Mouse (Mus musculus) liver, embryonic 16.5 days (tissue): Measurements from ENCODE around the gene Atp5mpl. TPM values are rescaled to one million over a fixed set of nuclear protein-coding genes. Genes with fewer than 3 reads are reported as not detected.
"Not testable (repeated sequence)": the region's sequence is repeated elsewhere in the genome, so short reads cannot be mapped to it uniquely, and the experiment has no call there.

Experiments
- ATAC-seq: fragments of 200-750 bp; cut with Nextera tagmentation; 2 replicates; pipeline ENCODE4 v1.8.0; 2017; ENCODE audit warnings: low read depth, mild to moderate bottlenecking, moderate number of reproducible peaks, moderate library complexity
- H3K27ac ChIP-seq: fragments of 300-500 bp; sonication (generic); 2 replicates; pipeline ENCODE4 v1.5.1; 2014; ENCODE audit warnings: mild to moderate bottlenecking, low read length
- H3K27me3 ChIP-seq: fragments of 300-500 bp; sonication (generic); 2 replicates; pipeline ENCODE4 v1.6.1; 2014; ENCODE audit warnings: low read depth, low read length, mixed read lengths; ENCODE audit not compliant: control insufficient read depth, insufficient read depth
- H3K36me3 ChIP-seq: fragments of 300-500 bp; sonication (generic); 2 replicates; pipeline ENCODE4 v1.6.1; 2014; ENCODE audit warnings: mild to moderate bottlenecking; ENCODE audit not compliant: control insufficient read depth, insufficient read depth
- H3K4me1 ChIP-seq: fragments of 300-500 bp; sonication (generic); 2 replicates; pipeline ENCODE4 v1.6.1; 2014; ENCODE audit warnings: low read depth, low read length, mixed read lengths; ENCODE audit not compliant: control insufficient read depth
- H3K4me2 ChIP-seq: fragments of 300-500 bp; sonication (generic); 2 replicates; pipeline ENCODE4 v1.6.1; 2014; ENCODE audit warnings: low read depth, low read length, mixed read lengths
- H3K4me3 ChIP-seq: fragments of 300-500 bp; sonication (generic); 2 replicates; pipeline ENCODE4 v1.5.1; 2014; ENCODE audit warnings: low read depth, mild to moderate bottlenecking, low read length
- H3K9ac ChIP-seq: fragments of 300-500 bp; sonication (generic); 2 replicates; pipeline ENCODE4 v1.6.1; 2014; ENCODE audit warnings: low read depth, low read length
- H3K9me3 ChIP-seq: fragments of 300-500 bp; sonication (generic); replicated peaks from 2 replicates; pipeline ENCODE4 v1.6.1; 2016; ENCODE audit warnings: low read length; ENCODE audit not compliant: control insufficient read depth
- WGBS: fragments of 180-500 bp; shearing (Covaris S2); extraction: QIAGEN DNeasy Blood & Tissue Kit; methylation state at CpG from one replicate; pipeline ENCODE4 v1.1.7; 2014; ENCODE audit not compliant: insufficient replicate concordance; 5-methylcytosine and 5-hydroxymethylcytosine counted together
- polyA plus RNA-seq: library from polyadenylated mRNA; unstranded; fragments of >200 nt; fragmentation: Nextera tagmentation; extraction: Ambion mirVana; gene quantifications from 2 replicates; pipeline ENCODE4 v1.2.1, GENCODE M21; 2015

Gene Atp5mpl
- polyA plus RNA-seq, 1 experiment from 2014 or later = 457 TPM

DNA sequence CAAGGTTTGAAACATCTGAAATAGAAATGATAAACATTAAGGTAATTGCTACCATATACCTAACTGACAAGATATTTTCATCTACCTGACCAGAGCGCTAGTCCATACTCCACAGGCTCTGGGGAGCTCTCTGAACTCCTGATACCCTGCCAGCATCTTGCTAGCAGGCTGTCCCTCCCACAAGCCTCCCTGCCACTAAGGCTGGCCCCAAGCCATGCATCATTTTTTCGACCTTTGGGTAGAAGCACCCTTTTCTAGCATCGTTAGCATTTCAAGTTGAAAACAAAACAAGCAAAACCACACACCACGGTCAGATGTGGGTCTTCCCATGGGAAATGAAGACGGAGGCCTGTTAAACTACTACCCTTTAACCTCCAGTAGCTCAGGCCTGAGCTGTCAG is 3.4 kb downstream of the Atp5mpl start:
- H3K9ac ChIP-seq = no peak overlapping the region
- ATAC-seq = no peak
- WGBS = 79% methylated on average over 5 of the region's 5 CpGs

DNA sequence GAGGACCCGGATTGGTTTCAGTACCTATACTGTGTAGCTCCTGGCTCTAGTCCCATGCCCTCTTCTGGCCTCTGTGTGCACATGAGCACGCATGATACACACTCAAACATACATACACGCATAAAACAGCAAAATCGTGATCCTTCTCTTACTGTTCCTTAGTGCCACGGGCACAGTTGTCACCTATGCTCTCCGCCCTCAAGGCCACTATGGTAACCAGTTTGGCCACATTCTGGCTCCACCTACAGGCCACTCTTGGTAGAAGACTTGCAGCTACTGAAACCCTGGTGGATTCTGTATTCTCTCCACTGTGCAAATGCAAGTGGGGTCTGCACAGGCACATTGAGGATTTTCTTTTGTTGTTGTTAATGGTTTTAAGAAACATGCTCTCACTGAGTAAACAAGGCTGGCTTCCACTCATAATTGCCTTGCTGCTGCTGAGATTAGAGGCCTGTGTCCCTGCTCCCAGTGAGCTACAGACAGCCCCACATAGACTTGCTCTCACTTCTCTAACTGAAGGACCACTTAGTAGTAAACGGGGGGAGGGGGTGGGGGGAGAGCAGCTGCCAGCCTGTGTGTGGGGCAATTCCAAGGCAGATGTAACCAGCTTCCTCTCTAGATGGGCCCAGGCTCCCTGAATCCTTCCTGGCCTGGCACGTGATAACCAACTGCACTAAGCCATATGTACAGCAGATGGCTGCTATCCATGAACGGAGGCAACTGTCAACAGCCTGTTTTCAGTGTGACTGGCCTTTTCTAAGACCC is 8.5 kb downstream of the Atp5mpl start:
- 25% methylated on average over 9 of the region's 9 CpGs for WGBS
- peak; percentile 35 for ATAC-seq
- Histone ChIP-seq H3K36me3 (peaks cover 19% of the 10 kb centered on the region), H3K9me3 (no peaks in the 10 kb centered on the region), H3K4me1 (no peaks in the 10 kb centered on the region; the same call in 1 of the 2 replicates), H3K4me3 (no peak overlapping the region), H3K9ac (no peak overlapping the region), H3K4me2 (no peak overlapping the region), H3K27ac (no peak overlapping the region), H3K27me3 (no peaks in the 10 kb centered on the region)

More for the DNA sequence above, 3.4 kb downstream of the Atp5mpl start:
- no peaks in the 10 kb centered on the region for H3K9me3 ChIP-seq
- H3K36me3 ChIP-seq = peaks cover 19% of the 10 kb centered on the region
- H3K4me2 ChIP-seq = no peak overlapping the region
- no peak overlapping the region for H3K27ac ChIP-seq
- H3K27me3 ChIP-seq = no peaks in the 10 kb centered on the region
- peaks cover 12% of the 10 kb centered on the region for H3K4me1 ChIP-seq
- H3K4me3 ChIP-seq = no peak overlapping the region

DNA sequence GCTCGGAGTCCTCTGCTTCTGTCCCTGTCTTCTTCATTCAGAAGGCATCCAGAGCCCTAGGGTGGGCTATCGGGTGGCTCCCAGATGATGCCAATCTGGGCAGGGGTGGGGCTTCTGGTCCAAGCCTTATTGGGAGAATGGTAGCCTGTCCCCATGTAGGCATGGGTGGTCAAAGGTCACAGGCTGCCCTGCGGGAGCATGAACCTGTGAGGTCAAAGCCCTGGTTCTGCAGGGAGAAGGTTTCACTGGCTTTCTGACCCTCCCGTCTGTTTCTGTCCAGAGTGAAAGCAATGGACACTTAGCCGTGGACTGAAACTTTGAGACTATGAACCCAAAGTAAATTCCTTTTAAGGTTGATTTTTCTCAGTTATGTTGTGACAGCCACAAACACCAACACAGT is 10.6 kb downstream of the Atp5mpl start:
- Histone ChIP-seq H3K36me3 (peaks cover 17% of the 10 kb centered on the region), H3K27me3 (no peaks in the 10 kb centered on the region), H3K4me3 (no peak overlapping the region), H3K9me3 (no peaks in the 10 kb centered on the region), H3K4me1 (peaks cover 2% of the 10 kb centered on the region; the same call in 1 of the 2 replicates), H3K9ac (no peak overlapping the region), H3K27ac (no peak overlapping the region), H3K4me2 (no peak overlapping the region)
- ATAC-seq = peak; percentile 26; the same call in 1 of the 2 replicates
- 64% methylated on average over 5 of the region's 5 CpGs for WGBS

DNA sequence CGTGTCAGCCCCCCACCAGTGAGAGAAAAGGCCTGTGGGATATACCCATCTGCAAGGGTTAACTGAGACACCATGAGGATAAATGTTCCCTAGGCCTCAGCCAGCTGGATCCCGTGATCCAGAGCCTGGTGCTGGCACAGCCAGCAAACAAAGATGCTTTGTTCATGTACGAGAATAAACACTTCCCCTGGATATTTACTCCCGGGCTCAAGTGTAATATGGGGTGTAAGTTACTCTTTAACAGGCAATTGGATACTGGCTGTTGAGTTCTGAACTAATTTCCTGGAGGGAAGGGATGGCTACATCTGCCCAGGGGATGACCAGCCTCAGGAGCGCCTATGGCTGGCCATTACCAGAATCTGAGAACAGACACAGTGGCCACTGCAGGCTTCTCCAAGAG is 15.1 kb downstream of the Atp5mpl start:
- H3K9ac ChIP-seq = no peak overlapping the region
- 55% methylated on average over 5 of the region's 5 CpGs for WGBS
- no peaks in the 10 kb centered on the region for H3K36me3 ChIP-seq
- H3K4me3 ChIP-seq = no peak overlapping the region
- ATAC-seq = peak; percentile 53; the same call in 1 of the 2 replicates
- no peak overlapping the region for H3K27ac ChIP-seq
- H3K4me1 ChIP-seq = peaks cover 2% of the 10 kb centered on the region; the same call in 1 of the 2 replicates
- no peaks in the 10 kb centered on the region for H3K27me3 ChIP-seq
- H3K9me3 ChIP-seq = no peaks in the 10 kb centered on the region
- H3K4me2 ChIP-seq = no peak overlapping the region

DNA sequence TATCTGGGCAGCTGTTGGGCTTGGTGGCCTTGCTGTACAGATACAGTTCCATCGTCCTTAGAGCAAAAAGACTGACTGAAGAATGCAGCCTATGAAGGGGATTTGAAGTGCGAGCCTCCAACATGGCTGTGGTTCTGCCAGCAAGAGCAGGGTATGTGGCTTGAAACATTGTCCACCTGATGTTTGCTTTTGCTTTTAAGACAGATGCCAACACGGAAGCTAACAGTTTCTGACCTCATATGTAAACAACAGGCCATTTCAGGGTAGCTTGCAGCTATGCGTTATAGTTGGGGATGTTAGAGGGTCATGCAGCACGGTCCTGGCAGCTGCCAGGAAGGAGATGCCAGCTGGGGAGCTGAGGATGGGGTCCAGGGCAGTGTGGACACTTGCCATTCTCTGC is 16.3 kb downstream of the Atp5mpl start:
- peaks cover 7% of the 10 kb centered on the region for H3K4me1 ChIP-seq
- H3K9me3 ChIP-seq = no peaks in the 10 kb centered on the region
- no peaks in the 10 kb centered on the region for H3K27me3 ChIP-seq
- WGBS = 53% methylated on average over 5 of the region's 5 CpGs
- no peak overlapping the region for H3K27ac ChIP-seq
- no peak overlapping the region for H3K4me3 ChIP-seq
- no peak overlapping the region for H3K9ac ChIP-seq
- H3K36me3 ChIP-seq = no peaks in the 10 kb centered on the region
- no peak overlapping the region for H3K4me2 ChIP-seq
- no peak for ATAC-seq

DNA sequence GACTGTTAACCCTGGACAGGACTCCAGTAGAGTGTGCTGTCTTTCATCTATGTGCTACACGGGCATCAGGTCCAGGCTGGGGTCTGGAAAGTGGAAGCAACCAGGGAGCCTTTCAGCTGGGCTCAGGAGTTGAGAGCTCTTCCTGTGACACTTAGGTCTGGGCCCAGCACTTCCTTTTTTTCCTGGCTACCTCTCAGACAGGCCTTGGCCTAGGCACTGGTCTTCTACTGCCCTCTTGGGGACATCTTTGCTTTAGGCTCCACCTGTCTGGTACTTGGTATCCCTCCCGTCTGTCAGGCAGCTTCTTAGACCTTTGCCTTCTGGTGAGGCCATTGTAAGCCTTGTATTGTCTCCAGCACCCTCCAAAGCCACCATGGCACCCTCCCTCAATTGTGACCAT is 20.1 kb downstream of the Atp5mpl start:
- H3K4me1 ChIP-seq = peaks cover 25% of the 10 kb centered on the region
- H3K4me3 ChIP-seq = no peak overlapping the region
- H3K4me2 ChIP-seq = no peak overlapping the region
- H3K9ac ChIP-seq = no peak overlapping the region
- no peaks in the 10 kb centered on the region for H3K27me3 ChIP-seq
- 11% methylated on average over 2 of the region's 2 CpGs for WGBS
- no peaks in the 10 kb centered on the region for H3K9me3 ChIP-seq
- no peak overlapping the region for H3K27ac ChIP-seq
- no peaks in the 10 kb centered on the region for H3K36me3 ChIP-seq
- no peak for ATAC-seq

DNA sequence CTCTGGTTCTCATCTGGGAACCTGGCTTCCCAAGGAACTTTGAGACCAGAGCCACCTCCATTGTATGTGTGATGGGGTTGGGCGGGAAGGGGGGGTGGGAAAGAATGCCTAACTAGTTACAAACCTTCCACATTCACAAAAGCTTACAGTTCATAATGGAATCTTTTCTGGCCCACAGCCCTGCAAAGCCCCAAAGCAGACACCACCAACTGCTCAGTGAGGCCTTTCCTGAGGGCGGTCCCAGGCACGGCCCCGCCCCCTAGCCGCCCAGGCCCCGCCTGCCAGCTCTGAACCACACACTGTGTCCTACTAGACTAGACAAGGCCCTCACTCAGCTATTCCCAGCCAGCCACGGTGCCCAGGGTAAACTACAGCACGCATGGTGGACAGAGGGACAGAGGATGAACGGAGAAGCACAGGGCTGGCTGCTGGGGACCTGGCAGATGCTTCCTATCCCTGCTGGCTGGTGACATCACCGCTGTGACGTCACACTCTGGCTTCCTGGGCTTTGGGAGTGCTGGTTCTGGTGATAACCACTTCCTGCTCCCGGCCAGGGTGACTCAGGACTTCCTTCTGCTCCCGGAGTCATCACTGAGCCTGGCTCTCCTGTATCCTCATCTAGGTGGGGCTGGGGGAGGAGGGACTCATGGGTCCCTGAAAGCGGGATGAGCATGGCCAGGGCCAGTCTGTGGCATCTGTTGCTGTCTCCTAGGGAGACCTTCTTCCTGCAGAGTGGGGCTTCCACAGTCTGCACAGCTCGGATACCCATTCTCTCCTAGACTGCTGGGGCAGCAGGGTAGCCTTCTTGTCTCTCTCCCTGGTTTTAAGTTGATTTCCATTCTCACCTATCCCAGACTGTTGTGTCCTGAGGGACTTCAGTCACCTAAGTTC is 20.8 kb downstream of the Atp5mpl start:
- H3K9ac ChIP-seq, H3K27me3 ChIP-seq, H3K4me3 ChIP-seq, H3K9me3 ChIP-seq, H3K36me3 ChIP-seq: not testable (repeated sequence)
- Histone ChIP-seq H3K4me1 (peaks cover 23% of the 10 kb centered on the region), H3K4me2 (peak overlapping the region; percentile 6; the same call in 1 of the 2 replicates), H3K27ac (peak overlapping the region; percentile 70)
- 11% methylated on average over 6 of the region's 15 CpGs for WGBS
- peak; percentile 58 for ATAC-seq

DNA sequence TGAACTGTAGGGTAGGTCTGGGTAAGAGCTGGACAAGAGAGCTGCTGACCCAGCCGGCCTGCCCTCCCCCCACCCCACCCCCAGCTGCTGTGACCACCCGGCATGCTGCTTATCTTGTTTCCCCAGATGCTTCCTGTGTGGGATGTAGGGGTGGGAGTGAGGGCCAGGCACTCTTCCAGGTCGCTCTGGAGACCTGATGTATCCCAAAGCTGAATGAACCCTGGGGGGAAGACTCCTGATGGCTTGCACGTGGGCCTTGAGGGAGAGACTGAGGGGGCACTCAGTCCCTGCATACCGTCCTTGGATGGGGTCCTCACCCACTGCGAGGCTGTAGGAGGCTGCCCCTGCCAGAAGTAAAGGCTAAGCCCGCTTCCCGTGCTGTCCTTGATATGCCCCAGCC is 21.7 kb downstream of the Atp5mpl start:
- WGBS = 2% methylated on average over 8 of the region's 8 CpGs
- Histone ChIP-seq H3K9ac (0 out of 2 replicates have a peak overlapping the region, but pooled peaks have one; percentile 12), H3K36me3 (no peaks in the 10 kb centered on the region), H3K27me3 (no peaks in the 10 kb centered on the region), H3K4me3 (no peak overlapping the region), H3K9me3 (no peaks in the 10 kb centered on the region), H3K27ac (peak overlapping the region; percentile 70), H3K4me1 (peaks cover 23% of the 10 kb centered on the region), H3K4me2 (peak overlapping the region; percentile 34; the same call in 1 of the 2 replicates)
- peak; percentile 43 for ATAC-seq
